Mouse (Mus musculus) urinary bladder, postnatal 4 days (tissue): ENCODE measurements around the gene Il34.

ENCODE experiments used
- DNase-seq, 2 experiments: peaks; one replicate each; pipeline ENCODE4 v3.0.0; 2021 to 2022; ENCODE audit warnings: low spot score in 2 of 2

The Il34 gene

GRCm38 (mm10) chr8:110776335-110776734 lies 29.4 kb downstream of the Il34 start:
- no peak for DNase-seq

- DNase-seq = no peak
These were observed 30.0 kb downstream of the Il34 start for GRCm38 (mm10) chr8:110775721-110776120.

- DNase-seq = no peak
These were observed 30.4 kb downstream of the Il34 start for GRCm38 (mm10) chr8:110775316-110775715.

- DNase-seq = no peak
These were observed 31.0 kb downstream of the Il34 start for GRCm38 (mm10) chr8:110774725-110775124.

GRCm38 (mm10) chr8:110774047-110774446 lies 31.7 kb downstream of the Il34 start:
- no peak for DNase-seq

GRCm38 (mm10) chr8:110772452-110772851 lies 33.3 kb downstream of the Il34 start:
- no peak for DNase-seq

- no peak for DNase-seq
These were observed 38.5 kb downstream of the Il34 start for GRCm38 (mm10) chr8:110767261-110767660.

- DNase-seq = no peak
These were observed 41.1 kb downstream of the Il34 start for GRCm38 (mm10) chr8:110764671-110765070.

GRCm38 (mm10) chr8:110761988-110762387 lies 43.7 kb downstream of the Il34 start:
- DNase-seq = no peak

GRCm38 (mm10) chr8:110761185-110761584 lies 44.5 kb downstream of the Il34 start:
- peak in 1 of 2 experiments; percentile 39 for DNase-seq

GRCm38 (mm10) chr8:110760280-110760940 lies 45.3 kb downstream of the Il34 start:
- DNase-seq = no peak

- DNase-seq = no peak
These were observed 49.5 kb downstream of the Il34 start for GRCm38 (mm10) chr8:110756196-110756595.

GRCm38 (mm10) chr8:110755511-110756170 lies 50.1 kb downstream of the Il34 start:
- no peak for DNase-seq

GRCm38 (mm10) chr8:110754713-110755112 lies 51.0 kb downstream of the Il34 start:
- DNase-seq = no peak

- DNase-seq = no peak
These were observed 54.2 kb downstream of the Il34 start for GRCm38 (mm10) chr8:110751490-110751889.

GRCm38 (mm10) chr8:110750269-110750668 lies 55.5 kb downstream of the Il34 start:
- no peak for DNase-seq

GRCm38 (mm10) chr8:110749500-110750170 lies 56.1 kb downstream of the Il34 start:
- DNase-seq = no peak

- DNase-seq = no peak
These were observed 59.1 kb downstream of the Il34 start for GRCm38 (mm10) chr8:110746661-110747060.

GRCm38 (mm10) chr8:110745162-110745561 lies 60.6 kb downstream of the Il34 start:
- DNase-seq = no peak

GRCm38 (mm10) chr8:110742452-110742818 lies 63.3 kb downstream of the Il34 start:
- DNase-seq = peak in 1 of 2 experiments; percentile 58

GRCm38 (mm10) chr8:110741816-110742451 lies 63.8 kb downstream of the Il34 start:
- peak in 1 of 2 experiments; percentile 55 for DNase-seq

GRCm38 (mm10) chr8:110740629-110741175 lies 65.0 kb downstream of the Il34 start:
- DNase-seq = no peak
